Mouse (Mus musculus): ENCODE data around the gene Orc2. TPM values are rescaled to one million over a fixed set of nuclear protein-coding genes. Genes with fewer than 3 reads are reported as not detected.

Orc2 gene
- total RNA-seq, 2 experiments from 2014 or later, result 21.6 to 23.1 TPM

GRCm38 (mm10) chr1:58445143-58445722 is 59.7 kb downstream of the Orc2 start, which contains the start of the genes Nif3l1 and Ppil3:
Gene Nif3l1 (plus strand): TSS chr1:58445151.
Gene Ppil3 (minus strand): TSS chr1:58445486.
- DNase-seq (ENCODE audit: low spot score in 2 of 2), result peak; percentile 91 to 95
- intact Hi-C loops (cut with DNase I), result loop anchor here (2.0 kb wide), 1 partner anchor 22 kb away; no protein-coding TSS in a partner anchor

GRCm38 (mm10) chr1:58444691-58445090 is 60.2 kb downstream of the Orc2 start:
- no peak for DNase-seq (ENCODE audit: low spot score in 2 of 2)
- intact Hi-C loops (cut with DNase I), result loop anchor here (2.0 kb wide), 1 partner anchor 22 kb away; no protein-coding TSS in a partner anchor

GRCm38 (mm10) chr1:58424551-58424950 is 80.4 kb downstream of the Orc2 start:
- no peak for DNase-seq (ENCODE audit: low spot score in 2 of 2)
- intact Hi-C loops (cut with DNase I), result no loop called here

GRCm38 (mm10) chr1:58423371-58424248 is 81.3 kb downstream of the Orc2 start, which contains the start of gene Clk1:
Gene Clk1 (minus strand): TSS chr1:58424066.
- intact Hi-C loops (cut with DNase I), result loop anchor here (2.0 kb wide), 1 partner anchor 21 kb away; the partner anchor contains the start of genes Nif3l1 and Ppil3
- DNase-seq (ENCODE audit: low spot score in 2 of 2), result peak; percentile 96

- intact Hi-C loops (cut with DNase I), result loop anchor here (2.0 kb wide), 1 partner anchor 22 kb away; the partner anchor contains the start of genes Nif3l1 and Ppil3
- DNase-seq (ENCODE audit: low spot score in 2 of 2), result no peak
Observed at GRCm38 (mm10) chr1:58422879-58423278, 82.0 kb downstream of the Orc2 start.

GRCm38 (mm10) chr1:58420961-58421360 is 83.9 kb downstream of the Orc2 start:
- intact Hi-C loops (cut with DNase I), result no loop called here
- no peak for DNase-seq (ENCODE audit: low spot score in 2 of 2)

GRCm38 (mm10) chr1:58420032-58420431 is 84.9 kb downstream of the Orc2 start:
- DNase-seq (ENCODE audit: low spot score in 2 of 2), result no peak
- intact Hi-C loops (cut with DNase I), result no loop called here

- intact Hi-C loops (cut with DNase I), result no loop called here
- DNase-seq (ENCODE audit: low spot score in 2 of 2), result no peak
Observed at GRCm38 (mm10) chr1:58416048-58416447, 88.9 kb downstream of the Orc2 start.

- intact Hi-C loops (cut with DNase I), result no loop called here
- no peak for DNase-seq (ENCODE audit: low spot score in 2 of 2)
Observed at GRCm38 (mm10) chr1:58415442-58415841, 89.5 kb downstream of the Orc2 start.

Other genes starting within 250 kb of the Orc2 start
- under 1 TPM; 0.07 to 0.13 TPM for gene Aox2, start 226.8 kb downstream of the Orc2 start, total RNA-seq (2021)
- gene Bzw1, start 112.2 kb downstream of the Orc2 start, total RNA-seq (2021), result 100 to 1,000 TPM; 208 to 225 TPM
- 100 to 1,000 TPM in 1 of 2 experiments, 10 to 100 TPM in 1; 95.1 to 107 TPM for gene Clk1, start 81.0 kb downstream of the Orc2 start, total RNA-seq (2021)
- 10 to 100 TPM; 17.8 to 18.9 TPM for gene Nif3l1, start 60.0 kb downstream of the Orc2 start, total RNA-seq (2021)
- 10 to 100 TPM; 22.4 to 25.1 TPM for gene Ppil3, start 59.6 kb downstream of the Orc2 start, total RNA-seq (2021)
- gene Fam126b, start 81.2 kb upstream of the Orc2 start, total RNA-seq (2021), result 100 to 1,000 TPM; 106 to 108 TPM
- 100 to 1,000 TPM; 105 to 107 TPM for gene Ndufb3, start 81.3 kb upstream of the Orc2 start, total RNA-seq (2021)
- gene Als2cr12, start 190.9 kb upstream of the Orc2 start, total RNA-seq (2021), result not detected
- gene Cflar, start 206.4 kb upstream of the Orc2 start, total RNA-seq (2021), result 10 to 100 TPM; 24.0 to 24.5 TPM

Data from left cerebral cortex, postnatal 14 days (tissue).